19 mouse cellular contexts compared by ENCODE assay signal in genomic region chr13:56471211-56471610, GRCm38 (mm10). TPM values are rescaled to one million over a fixed set of nuclear protein-coding genes. Genes with fewer than 3 reads are reported as not detected.
"Had no signal": no experiment of that assay in that cellular context is flagged by ENCODE, and none has a peak within 500 bp of the region (broad histone marks: within the 10 kb centered on the region; RNA-seq: fewer than 3 reads in every experiment).

No protein-coding gene starts in this region.

- H3K4me3 ChIP-seq: limb, embryonic 12.5 days; liver, embryonic 13.5 days; lung, embryonic 15.5 days; midbrain, embryonic 13.5 days had no signal

- H3K27me3 ChIP-seq: limb, embryonic 12.5 days; liver, embryonic 13.5 days; lung, embryonic 15.5 days had no signal

- H3K9ac ChIP-seq: limb, embryonic 12.5 days; liver, embryonic 13.5 days; liver, postnatal 0 days; lung, embryonic 15.5 days; midbrain, embryonic 13.5 days had no signal

- H3K4me1 ChIP-seq: liver, embryonic 13.5 days; midbrain, embryonic 13.5 days had no signal

- ATAC-seq: intestine, embryonic 16.5 days; liver, postnatal 0 days; midbrain, embryonic 13.5 days had no signal

- H3K4me2 ChIP-seq: limb, embryonic 12.5 days; liver, embryonic 13.5 days; lung, embryonic 15.5 days; midbrain, embryonic 13.5 days had no signal

- H3K27ac ChIP-seq: limb, embryonic 12.5 days; liver, embryonic 13.5 days; lung, embryonic 15.5 days; midbrain, embryonic 13.5 days had no signal

- H3K36me3 ChIP-seq: limb, embryonic 12.5 days; liver, embryonic 13.5 days; lung, embryonic 15.5 days; midbrain, embryonic 13.5 days had no signal

- H3K9me3 ChIP-seq: limb, embryonic 12.5 days; liver, embryonic 13.5 days; lung, embryonic 15.5 days; midbrain, embryonic 13.5 days had no signal

- DNase-seq: layer of hippocampus, adult 9-11 months; layer of hippocampus, postnatal 36 days; liver; liver, embryonic 13.5 days; liver, postnatal 0 days; right cerebral cortex, adult 18-20 months; right cerebral cortex, postnatal 25 days; thymus, postnatal 4 days had no signal

RNA-seq across cellular contexts. Expression of gene Il9, which starts 10.8 kb away (rescaled TPM):
- total RNA-seq: layer of hippocampus, adult 18-20 months; layer of hippocampus, postnatal 36 days; left cerebral cortex, adult 8-10 months; left cerebral cortex, postnatal 25 days; megakaryocyte progenitor cell, adult 5-6 weeks; midbrain, postnatal 0 days had no signal
- polyA plus RNA-seq: intestine, embryonic 16.5 days; limb, embryonic 12.5 days; liver, embryonic 13.5 days; liver, postnatal 0 days; lung, embryonic 15.5 days; midbrain, embryonic 13.5 days; midbrain, postnatal 0 days; neural tube, embryonic 14.5 days; stomach, postnatal 0 days had no signal

RNA-seq across cellular contexts. Expression of gene Slc25a48, which starts 33.1 kb away (rescaled TPM):
- total RNA-seq: megakaryocyte progenitor cell, adult 5-6 weeks had no signal
- polyA plus RNA-seq: intestine, embryonic 16.5 days; midbrain, embryonic 13.5 days; neural tube, embryonic 14.5 days had no signal

RNA-seq across cellular contexts. Expression of gene Gm3045, which starts 44.8 kb away (rescaled TPM):
- total RNA-seq: layer of hippocampus, adult 18-20 months; layer of hippocampus, postnatal 36 days; left cerebral cortex, adult 8-10 months; left cerebral cortex, postnatal 25 days; megakaryocyte progenitor cell, adult 5-6 weeks; midbrain, postnatal 0 days had no signal
- polyA plus RNA-seq: intestine, embryonic 16.5 days; limb, embryonic 12.5 days; liver, embryonic 13.5 days; liver, postnatal 0 days; lung, embryonic 15.5 days; midbrain, embryonic 13.5 days; midbrain, postnatal 0 days; neural tube, embryonic 14.5 days; stomach, postnatal 0 days had no signal
